ENCODE assay signal across 25 mouse cellular contexts in the genomic region with DNA sequence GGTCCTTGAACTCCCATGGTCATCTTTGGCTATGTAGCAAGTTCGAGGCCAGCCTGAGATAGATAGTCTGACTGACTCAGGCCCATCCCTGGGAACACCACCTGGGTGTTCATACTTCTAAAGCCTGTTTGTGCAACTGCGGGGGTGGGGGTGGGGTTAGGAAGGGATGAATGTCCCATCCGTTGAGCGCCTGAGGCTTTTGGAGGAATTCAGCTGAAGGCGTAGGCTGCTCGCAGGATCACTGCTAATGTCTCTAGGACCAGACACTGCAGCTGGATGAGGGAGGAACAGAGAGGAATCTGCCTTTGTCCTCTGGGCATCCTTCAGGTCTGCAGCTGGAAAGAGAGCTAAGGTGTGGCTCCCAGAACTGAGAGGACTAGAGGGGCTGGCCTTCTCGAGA. TPM values are rescaled to one million over a fixed set of nuclear protein-coding genes. Genes with fewer than 3 reads are reported as not detected.
DNase-seq lines count a peak whose midpoint lies in the region; ATAC-seq and TF ChIP-seq lines count a peak whose summit lies in the region.
"Had no signal": no experiment of that assay in that cellular context is flagged by ENCODE, and none has a peak within 500 bp of the region (broad histone marks: within the 10 kb centered on the region; RNA-seq: fewer than 3 reads in every experiment).

No protein-coding gene starts in this region.

- peaks cover 3% of the 10 kb centered on the region for H3K4me1 ChIP-seq in ES-Bruce4 (ENCODE audit: control insufficient read depth, insufficient read depth, low read length)
- peaks cover 14% of the 10 kb centered on the region for H3K4me1 ChIP-seq in intestine, embryonic 15.5 days (replicated peaks)
- peaks cover 8% of the 10 kb centered on the region for H3K4me1 ChIP-seq in hindbrain, embryonic 16.5 days (ENCODE audit: control insufficient read depth, insufficient read depth, low read depth, low read length)

- TF ChIP-seq CTCF in ES-Bruce4 (IDR thresholded peaks at IDR 0.05; ENCODE audit: low read depth, low read length) = no peak

- H3K9ac ChIP-seq in ES-Bruce4 (ENCODE audit: low read depth, poor library complexity, severe bottlenecking) = no peak overlapping the region
- no peak overlapping the region for H3K9ac ChIP-seq in intestine, embryonic 15.5 days
- H3K9ac ChIP-seq in hindbrain, embryonic 16.5 days (ENCODE audit: low read depth, low read length) = no peak overlapping the region
- H3K9ac ChIP-seq: embryonic facial prominence, embryonic 13.5 days; embryonic facial prominence, embryonic 15.5 days; forebrain, embryonic 13.5 days; forebrain, embryonic 15.5 days; forebrain, postnatal 0 days had no signal

- TF ChIP-seq POLR2A in ES-Bruce4 (IDR thresholded peaks at IDR 0.05; ENCODE audit: insufficient read depth, low read length) = no peak

- no peaks in the 10 kb centered on the region for H3K36me3 ChIP-seq in ES-Bruce4 (ENCODE audit: control insufficient read depth, insufficient read depth, low read length, poor library complexity, severe bottlenecking)
- no peaks in the 10 kb centered on the region for H3K36me3 ChIP-seq in intestine, embryonic 15.5 days
- H3K36me3 ChIP-seq in hindbrain, embryonic 16.5 days (ENCODE audit: control insufficient read depth, insufficient read depth, low read length) = no peaks in the 10 kb centered on the region
- H3K36me3 ChIP-seq: embryonic facial prominence, embryonic 13.5 days; embryonic facial prominence, embryonic 15.5 days; forebrain, embryonic 15.5 days; G1E had no signal

- H3K4me3 ChIP-seq in ES-Bruce4 (ENCODE audit: low read depth, low read length) = no peak overlapping the region
- no peak overlapping the region for H3K4me3 ChIP-seq in intestine, embryonic 15.5 days (replicated peaks)
- no peak overlapping the region for H3K4me3 ChIP-seq in hindbrain, embryonic 16.5 days (ENCODE audit: low read length)
- H3K4me3 ChIP-seq: embryonic facial prominence, embryonic 13.5 days; embryonic facial prominence, embryonic 15.5 days; erythroblast, embryonic 14.5 days; forebrain, embryonic 13.5 days; forebrain, embryonic 15.5 days had no signal

- WGBS in intestine, embryonic 15.5 days = 78% methylated on average over 7 of the region's 7 CpGs
- WGBS in hindbrain, embryonic 16.5 days = 89% methylated on average over 7 of the region's 7 CpGs

- H3K27me3 ChIP-seq in ES-Bruce4 (ENCODE audit: control insufficient read depth, insufficient read depth, low read length, poor library complexity, severe bottlenecking) = no peaks in the 10 kb centered on the region
- H3K27me3 ChIP-seq in intestine, embryonic 15.5 days (replicated peaks) = peaks cover 13% of the 10 kb centered on the region; the same call in 1 of the 2 replicates
- peaks cover 17% of the 10 kb centered on the region for H3K27me3 ChIP-seq in hindbrain, embryonic 16.5 days (replicated peaks; ENCODE audit: control insufficient read depth, insufficient read depth, low read length)
- H3K27me3 ChIP-seq: Patski had no signal

- DNase-seq in R1 (ENCODE audit: low read depth, low spot score) = peak; percentile 40
- peak; percentile 23 for DNase-seq in fat pad, adult 2 months (ENCODE audit: extremely low read depth, low read depth, low spot score)
- DNase-seq: adrenal gland, adult 8-10 months; adrenal gland, postnatal 14 days; adrenal gland, postnatal 36 days; B cell, adult 2 months; cerebellum, adult 18-20 months; cerebellum, adult 8-10 months; cerebellum, adult 9-11 months; cerebellum, postnatal 14 days; cerebellum, postnatal 36 days; embryo, embryonic 11 days; forebrain, postnatal 0 days had no signal

- H3K27ac ChIP-seq in ES-Bruce4 (ENCODE audit: insufficient read depth, low read length) = no peak overlapping the region
- no peak overlapping the region for H3K27ac ChIP-seq in intestine, embryonic 15.5 days
- no peak overlapping the region for H3K27ac ChIP-seq in hindbrain, embryonic 16.5 days (ENCODE audit: low read depth, low read length)
- H3K27ac ChIP-seq: embryonic facial prominence, embryonic 13.5 days; embryonic facial prominence, embryonic 15.5 days; forebrain, embryonic 13.5 days; forebrain, embryonic 15.5 days had no signal

- no peak overlapping the region for H3K4me2 ChIP-seq in intestine, embryonic 15.5 days (replicated peaks)
- no peak overlapping the region for H3K4me2 ChIP-seq in hindbrain, embryonic 16.5 days (ENCODE audit: low read length)
- H3K4me2 ChIP-seq: embryonic facial prominence, embryonic 13.5 days; embryonic facial prominence, embryonic 15.5 days; forebrain, embryonic 13.5 days; forebrain, embryonic 15.5 days had no signal

- ATAC-seq in intestine, embryonic 15.5 days = no peak
- no peak for ATAC-seq in hindbrain, embryonic 16.5 days
- ATAC-seq: activated CD4-positive, CD25-positive, alpha-beta regulatory T cell, adult 4 months; CD4-positive, CD25-positive, alpha-beta regulatory T cell, adult 4 months; forebrain, embryonic 13.5 days; forebrain, embryonic 15.5 days; forebrain, postnatal 0 days; Patski had no signal

- H3K9me3 ChIP-seq in ES-Bruce4 (replicated peaks; ENCODE audit: control insufficient read depth, insufficient read depth, low read length, poor library complexity, severe bottlenecking) = no peaks in the 10 kb centered on the region
- no peaks in the 10 kb centered on the region for H3K9me3 ChIP-seq in intestine, embryonic 15.5 days
- no peaks in the 10 kb centered on the region for H3K9me3 ChIP-seq in hindbrain, embryonic 16.5 days (ENCODE audit: control insufficient read depth, low read length)
- H3K9me3 ChIP-seq: embryonic facial prominence, embryonic 13.5 days; embryonic facial prominence, embryonic 15.5 days; forebrain, embryonic 13.5 days; forebrain, embryonic 15.5 days; G1E had no signal

- TF ChIP-seq EP300 in ES-Bruce4 (IDR thresholded peaks at IDR 0.05; ENCODE audit: insufficient read depth, low read depth, low read length) = peak; percentile 76; the same call in 1 of the 2 replicates

RNA-seq across cellular contexts. Expression of a gene that starts 3.4 kb away (rescaled TPM):
- 2.3 TPM in 2 replicates for polyA plus RNA-seq in ES-Bruce4 (2011; ENCODE audit: insufficient read depth, insufficient read length, low read depth, missing spikeins)
- polyA plus RNA-seq in intestine, embryonic 15.5 days (2015; fragmentation: Nextera tagmentation; extraction: Ambion mirVana) = 7.4 and 7.7 TPM in 2 replicates
- polyA plus RNA-seq in hindbrain, embryonic 16.5 days (2015; fragmentation: Nextera tagmentation; extraction: Ambion mirVana) = 0.94 and 1.0 TPM in 2 replicates
- polyA plus RNA-seq: erythroblast, embryonic 14.5 days; G1E; Patski had no signal

RNA-seq across cellular contexts. Expression of a gene that starts 39.0 kb away (rescaled TPM):
- polyA plus RNA-seq in ES-Bruce4 (2011; ENCODE audit: insufficient read depth, insufficient read length, low read depth, missing spikeins) = 15.9 and 19.7 TPM in 2 replicates
- polyA plus RNA-seq in intestine, embryonic 15.5 days (2015; fragmentation: Nextera tagmentation; extraction: Ambion mirVana) = 14.9 and 17.9 TPM in 2 replicates
- polyA plus RNA-seq in hindbrain, embryonic 16.5 days (2015; fragmentation: Nextera tagmentation; extraction: Ambion mirVana) = 52.8 and 54.1 TPM in 2 replicates

RNA-seq across cellular contexts. Expression of a gene that starts 41.5 kb away (rescaled TPM):
- polyA plus RNA-seq in ES-Bruce4 (2011; ENCODE audit: insufficient read depth, insufficient read length, low read depth, missing spikeins) = 410 and 411 TPM in 2 replicates
- polyA plus RNA-seq in intestine, embryonic 15.5 days (2015; fragmentation: Nextera tagmentation; extraction: Ambion mirVana) = 189 and 248 TPM in 2 replicates
- 151 and 163 TPM in 2 replicates for polyA plus RNA-seq in hindbrain, embryonic 16.5 days (2015; fragmentation: Nextera tagmentation; extraction: Ambion mirVana)
